Mouse (Mus musculus) erythroblast, embryonic 14.5 days (primary cell): Measurements from ENCODE around the gene Psenen.

ENCODE experiments used
- GATA1 ChIP-seq: IDR thresholded peaks from 2 replicates; pipeline ENCODE4 v1.6.1; 2012; ENCODE audit warnings: low read length, inconsistent platforms, mixed read lengths
- TAL1 ChIP-seq: IDR thresholded peaks from 3 replicates; pipeline ENCODE4 v1.6.1; 2012; ENCODE audit warnings: low read length, inconsistent platforms, mixed read lengths

DNA sequence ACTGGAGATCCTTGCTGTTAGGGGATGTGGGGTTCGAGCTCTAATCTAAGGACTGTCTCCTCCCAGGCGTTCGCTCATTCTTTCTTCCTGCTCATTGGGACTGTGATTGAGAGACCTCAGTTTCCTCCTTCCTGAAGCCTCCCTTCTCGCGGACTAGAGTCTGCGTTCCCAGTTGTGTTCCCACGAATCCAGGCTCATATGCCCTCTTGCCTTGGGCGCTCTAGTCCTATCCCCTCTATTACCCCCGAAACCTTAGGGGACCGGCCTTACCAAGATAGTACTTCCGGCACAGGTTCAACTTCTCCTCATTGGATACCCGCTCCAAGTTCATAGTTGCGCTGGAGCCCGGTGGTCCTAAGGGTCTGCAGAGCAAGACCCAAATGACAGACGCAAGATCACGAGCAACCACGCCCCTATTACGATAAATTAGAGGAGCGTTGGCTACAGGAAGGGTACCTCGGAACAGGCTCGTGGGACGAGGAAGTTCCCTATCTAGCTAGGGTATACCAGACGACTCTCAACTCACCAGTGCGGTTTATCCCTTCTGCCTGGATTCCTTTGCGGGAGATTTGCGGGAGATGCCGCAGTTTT, 806 bp downstream of the Psenen start:
- TF ChIP-seq GATA1 (no peak), TAL1 (no peak)
